Mouse (Mus musculus): ENCODE measurements around the gene Susd5. TPM values are rescaled to one million over a fixed set of nuclear protein-coding genes. Genes with fewer than 3 reads are reported as not detected.

The Susd5 gene
- polyA plus RNA-seq, 1 experiment from 2014 or later, result 2.3 TPM

Other genes with a start within 250 kb of the Susd5 start
- 49.3 and 52.0 TPM in 2 replicates for gene Ubp1, start 126.2 kb upstream of the Susd5 start, polyA plus RNA-seq (2016; fragmentation: Nextera tagmentation; extraction: Ambion mirVana)
- 13.2 and 14.8 TPM in 2 replicates for gene Fbxl2, start 10.9 kb upstream of the Susd5 start, polyA plus RNA-seq (2016; fragmentation: Nextera tagmentation; extraction: Ambion mirVana)